Mouse (Mus musculus): ENCODE results near the gene Ptpn7. TPM values are rescaled to one million over a fixed set of nuclear protein-coding genes. Genes with fewer than 3 reads are reported as not detected.
A peak's percentile ranks its signal among the peaks of the same experiment; 100 is the strongest.

The Ptpn7 gene
- total RNA-seq, 2 experiments from 2014 or later: 0.16 to 1.0 TPM

GRCm38 (mm10) chr1:135148996-135149395 is 16.5 kb downstream of the Ptpn7 start:
- intact Hi-C loops (cut with DNase I): no loop called here
- no peak for DNase-seq (ENCODE audit: low spot score in 2 of 2)

DNA sequence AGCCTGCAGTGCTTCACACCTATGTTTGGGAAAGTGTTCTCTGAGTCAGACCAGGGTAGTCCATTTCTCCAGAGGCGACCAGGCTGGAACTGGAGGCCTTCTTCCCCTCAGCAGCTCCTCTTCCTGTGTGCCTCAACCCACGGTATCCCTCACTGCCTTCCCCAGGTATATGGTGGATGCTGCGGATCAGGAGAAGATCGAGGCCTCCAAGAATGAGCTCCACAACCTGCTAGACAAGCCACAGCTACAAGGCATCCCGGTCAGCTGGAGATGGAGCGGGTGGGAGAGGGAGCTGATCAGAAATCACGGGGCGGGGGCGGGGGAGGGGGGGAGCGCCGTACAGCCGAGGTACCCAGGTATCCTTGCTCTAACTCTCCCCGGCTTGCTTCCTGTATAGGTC is 21.5 kb downstream of the Ptpn7 start:
- peak in 1 of 2 experiments; percentile 25 for DNase-seq (ENCODE audit: low spot score in 2 of 2)
- intact Hi-C loops (cut with DNase I): loop anchor here (5.0 kb wide), 1 partner anchor 218 kb away; no protein-coding TSS in a partner anchor

GRCm38 (mm10) chr1:135154411-135154959 is 22.0 kb downstream of the Ptpn7 start:
- intact Hi-C loops (cut with DNase I): loop anchor here (5.0 kb wide), 1 partner anchor 218 kb away; no protein-coding TSS in a partner anchor
- DNase-seq (ENCODE audit: low spot score in 2 of 2): peak; percentile 84 to 93

GRCm38 (mm10) chr1:135156300-135156699 is 23.8 kb downstream of the Ptpn7 start:
- intact Hi-C loops (cut with DNase I): no loop called here
- DNase-seq (ENCODE audit: low spot score in 2 of 2): no peak

DNA sequence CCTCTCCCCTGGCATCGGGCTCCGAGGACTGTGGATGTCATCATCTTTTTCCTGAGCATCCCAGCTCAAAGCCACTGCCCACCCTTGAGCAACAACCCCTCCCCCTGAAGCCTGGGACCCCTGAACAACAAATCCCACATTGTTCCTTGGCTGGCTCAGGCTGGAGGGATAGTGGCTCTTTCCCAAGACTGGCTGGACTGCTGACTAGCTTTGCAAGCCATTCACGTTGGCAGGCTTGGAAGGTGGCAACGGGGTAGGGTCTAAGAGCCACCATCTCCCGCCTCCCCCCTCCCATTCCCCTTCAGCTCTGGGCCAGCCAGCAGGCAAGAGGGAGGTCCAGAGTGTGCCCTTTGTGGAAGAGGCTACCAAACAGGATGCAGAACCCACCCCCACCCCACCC is 26.1 kb downstream of the Ptpn7 start:
- intact Hi-C loops (cut with DNase I): no loop called here
- peak; percentile 47 to 63 for DNase-seq (ENCODE audit: low spot score in 2 of 2)

GRCm38 (mm10) chr1:135159074-135159473 is 26.6 kb downstream of the Ptpn7 start:
- intact Hi-C loops (cut with DNase I): no loop called here
- peak; percentile 47 to 71 for DNase-seq (ENCODE audit: low spot score in 2 of 2)

DNA sequence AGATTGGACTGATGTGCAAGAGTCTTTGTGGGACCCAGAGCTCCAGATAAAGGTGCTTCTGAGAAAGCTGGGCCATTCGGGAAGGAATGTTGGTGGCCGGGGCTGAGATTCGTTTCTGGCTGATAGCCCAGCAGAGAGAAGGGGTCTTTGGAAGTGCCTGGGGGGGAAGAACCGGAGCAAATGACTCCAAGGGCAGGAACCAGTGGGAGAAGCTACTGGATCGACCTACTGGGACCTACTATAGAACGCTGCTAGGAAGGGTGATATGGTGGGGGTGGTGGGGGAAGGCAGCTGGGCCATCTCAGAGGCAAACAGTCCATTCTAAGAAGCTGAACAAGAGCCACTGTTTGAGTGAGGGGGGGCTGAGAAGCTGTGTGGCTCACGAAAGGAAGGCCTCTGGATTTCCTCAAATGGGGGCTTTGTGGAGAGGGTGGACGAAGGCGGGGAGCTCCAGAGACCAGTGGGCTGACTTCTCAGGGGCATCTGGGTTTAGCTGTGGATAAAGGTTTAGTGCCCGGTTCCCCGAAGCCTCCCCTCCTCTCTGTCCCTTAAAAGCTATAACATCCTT is 27.1 kb downstream of the Ptpn7 start:
- intact Hi-C loops (cut with DNase I): no loop called here
- peak in 1 of 2 experiments; percentile 36 for DNase-seq (ENCODE audit: low spot score in 2 of 2)

DNA sequence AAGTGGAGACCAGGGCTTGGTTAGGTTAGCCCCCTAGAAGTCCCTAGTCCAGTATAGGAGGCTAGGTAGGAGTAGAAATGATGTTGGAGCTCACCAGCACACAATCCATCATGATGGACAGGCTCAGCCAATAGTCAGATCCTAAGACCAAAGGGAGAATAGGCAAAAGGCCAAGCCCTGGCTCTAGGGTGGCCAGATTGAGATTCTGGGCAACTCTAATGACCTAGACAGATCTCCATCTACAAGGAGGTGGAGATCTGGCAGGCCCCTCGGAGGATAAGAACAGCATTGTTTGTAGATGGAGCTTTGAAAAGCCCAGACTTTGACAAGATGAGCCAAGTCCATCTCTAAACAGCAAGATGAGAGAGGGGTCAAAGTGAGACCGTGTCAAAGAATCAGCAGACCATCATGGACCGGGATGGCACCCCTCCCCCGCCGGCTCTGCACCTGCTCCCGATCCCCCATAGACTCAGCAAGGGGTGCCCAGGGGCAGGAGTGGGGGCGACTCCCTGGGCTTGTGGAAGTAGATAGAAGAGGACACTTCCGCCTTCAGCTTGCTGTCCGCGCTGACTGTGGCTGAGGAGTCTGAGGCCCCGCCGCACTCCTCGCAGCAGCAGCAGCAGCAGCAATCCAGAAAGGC is 28.0 kb downstream of the Ptpn7 start:
- DNase-seq (ENCODE audit: low spot score in 2 of 2): peak in 1 of 2 experiments; percentile 60
- intact Hi-C loops (cut with DNase I): no loop called here

GRCm38 (mm10) chr1:135162720-135163119 is 30.2 kb downstream of the Ptpn7 start:
- intact Hi-C loops (cut with DNase I): no loop called here
- peak; percentile 39 to 78 for DNase-seq (ENCODE audit: low spot score in 2 of 2)

DNA sequence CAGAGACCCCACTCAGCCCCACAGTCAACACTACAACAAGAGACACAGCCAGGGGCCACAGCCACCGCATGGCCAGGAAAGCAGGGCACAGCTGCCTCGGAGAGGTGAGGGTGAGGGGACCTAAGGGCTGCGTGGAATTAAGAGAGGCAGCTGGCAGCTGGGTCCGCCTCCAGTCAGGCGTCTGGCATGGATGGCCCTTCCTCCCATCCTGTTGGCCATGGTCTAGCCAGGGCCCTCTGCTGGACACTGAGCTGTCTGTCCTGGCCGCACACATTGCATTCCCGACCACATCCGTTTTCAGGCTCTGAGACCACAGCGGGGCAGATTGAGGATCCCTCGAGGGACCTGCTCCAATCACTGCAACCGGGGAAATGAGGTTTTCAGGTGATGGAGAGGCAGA is 34.9 kb downstream of the Ptpn7 start, which contains the start of gene Gpr37l1:
TSS of gene Gpr37l1 (minus strand) at position 247 of the 400 bp plus-strand sequence.
- intact Hi-C loops (cut with DNase I): loop anchor here (1.0 kb wide), 1 partner anchor 12 kb away; no protein-coding TSS in a partner anchor
- peak; percentile 39 to 63 for DNase-seq (ENCODE audit: low spot score in 2 of 2)

DNA sequence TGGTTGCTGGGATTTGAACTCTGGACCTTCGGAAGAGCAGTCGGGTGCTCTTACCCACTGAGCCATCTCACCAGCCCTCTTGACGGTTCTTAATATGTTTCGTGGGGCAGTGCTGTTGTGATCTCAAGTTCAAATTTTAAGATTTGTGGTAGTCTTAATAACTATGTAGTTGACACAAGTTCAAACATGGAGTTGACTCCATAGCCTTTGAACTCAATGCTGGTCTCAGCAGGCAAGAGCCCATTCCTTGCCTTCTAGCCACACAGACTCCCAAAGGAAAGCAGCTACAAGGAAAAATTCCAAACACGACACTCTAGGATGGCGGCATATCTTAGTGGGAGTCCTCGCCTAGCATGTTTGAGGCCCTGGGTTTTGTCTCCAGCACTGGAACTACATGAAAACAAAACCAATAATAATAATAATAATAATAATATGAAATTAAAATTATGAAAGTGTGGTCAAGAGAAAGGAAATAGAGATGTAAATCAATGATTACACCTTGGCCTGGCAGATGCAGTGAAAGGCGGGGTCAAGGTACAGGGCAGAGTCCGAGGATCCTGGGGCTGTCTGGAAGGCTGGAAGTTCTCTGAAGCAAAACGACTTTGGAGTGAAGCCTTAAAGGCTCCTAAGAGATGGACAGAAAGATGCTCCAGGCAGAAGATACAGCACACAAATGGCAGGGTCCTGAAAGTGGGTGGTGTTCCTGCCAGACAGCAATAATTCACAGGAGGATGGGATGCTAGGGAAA is 36.1 kb downstream of the Ptpn7 start:
- DNase-seq (ENCODE audit: low spot score in 2 of 2): no peak
- intact Hi-C loops (cut with DNase I): no loop called here

DNA sequence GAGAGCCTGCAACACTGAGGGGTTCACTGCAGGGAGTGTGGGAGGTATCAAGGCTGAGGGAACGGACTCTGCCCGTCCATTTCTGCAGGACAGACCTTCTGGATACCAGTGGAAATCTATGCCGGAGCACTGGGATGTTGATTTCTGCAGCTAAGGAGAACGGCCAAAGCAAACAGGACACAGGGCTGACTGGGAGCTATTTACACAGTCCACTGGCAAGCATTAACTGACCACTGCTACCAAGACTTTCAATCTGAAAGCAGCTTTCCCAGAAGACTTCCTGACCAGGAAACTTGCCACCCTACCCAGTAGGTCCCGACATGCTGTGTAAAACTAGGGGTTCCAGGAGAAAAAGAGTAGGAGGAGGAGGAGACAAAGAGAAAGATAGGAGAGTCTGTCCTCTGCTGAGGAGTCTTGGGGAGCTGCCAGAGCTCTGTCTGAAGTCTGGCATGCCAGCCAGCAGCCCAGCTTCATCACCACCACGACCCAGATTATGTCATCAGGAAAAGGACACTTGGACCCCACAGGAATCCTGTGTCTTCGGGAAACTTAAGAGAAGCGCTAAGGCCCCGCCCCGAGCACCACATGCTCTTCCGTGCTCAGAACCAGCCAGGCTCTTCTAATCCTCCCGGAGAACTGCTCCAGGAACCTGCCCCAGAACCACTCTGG is 37.2 kb downstream of the Ptpn7 start:
- no peak for DNase-seq (ENCODE audit: low spot score in 2 of 2)
- intact Hi-C loops (cut with DNase I): no loop called here

DNA sequence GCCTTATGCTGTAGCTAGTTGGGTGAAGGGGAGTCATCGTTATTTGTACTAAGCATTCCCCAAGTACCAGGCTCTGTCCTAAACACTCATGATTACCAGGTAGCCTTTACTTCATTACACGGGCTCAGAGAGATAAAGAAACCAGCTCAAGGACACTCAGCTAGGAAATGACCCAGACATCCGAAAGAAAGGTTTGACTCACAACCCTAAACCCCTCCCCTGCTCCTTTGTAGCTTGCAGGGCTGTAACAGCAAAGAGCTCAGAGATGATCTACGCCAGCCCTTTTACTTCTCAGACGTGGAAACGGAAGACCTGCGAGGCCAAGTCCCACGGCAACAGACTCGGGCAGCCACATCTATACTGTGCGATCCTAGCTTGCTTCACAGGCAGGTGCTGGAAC is 37.8 kb downstream of the Ptpn7 start:
- DNase-seq (ENCODE audit: low spot score in 2 of 2): no peak
- intact Hi-C loops (cut with DNase I): no loop called here

GRCm38 (mm10) chr1:135171202-135171601 is 38.7 kb downstream of the Ptpn7 start:
- intact Hi-C loops (cut with DNase I): no loop called here
- DNase-seq (ENCODE audit: low spot score in 2 of 2): no peak

- DNase-seq (ENCODE audit: low spot score in 2 of 2): peak; percentile 71 to 85
- intact Hi-C loops (cut with DNase I): loop anchor here (1.0 kb wide), 2 partner anchors 87 to 196 kb away; no protein-coding TSS in a partner anchor
These were observed 39.5 kb downstream of the Ptpn7 start for GRCm38 (mm10) chr1:135171984-135172383.

DNA sequence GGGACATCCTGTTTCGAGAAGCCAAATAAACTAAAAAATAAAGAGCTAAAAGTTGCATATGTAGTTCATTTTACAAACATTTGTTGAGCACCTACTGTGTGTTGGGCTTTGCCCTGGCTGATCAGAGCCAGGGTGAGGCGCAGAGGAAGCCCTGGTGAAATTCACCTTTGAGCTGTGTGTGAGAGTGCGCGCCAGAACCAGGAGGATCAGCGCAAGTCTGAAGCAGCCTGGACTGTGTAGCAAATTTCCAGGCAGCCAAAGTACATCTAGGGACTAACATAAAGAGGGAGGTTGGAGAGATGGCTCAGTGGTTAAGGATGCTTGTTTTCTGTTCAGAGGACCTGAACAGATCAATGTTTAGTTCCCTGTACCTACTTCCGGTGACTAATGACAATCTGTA is 40.8 kb downstream of the Ptpn7 start:
- intact Hi-C loops (cut with DNase I): no loop called here
- DNase-seq (ENCODE audit: low spot score in 2 of 2): no peak

DNA sequence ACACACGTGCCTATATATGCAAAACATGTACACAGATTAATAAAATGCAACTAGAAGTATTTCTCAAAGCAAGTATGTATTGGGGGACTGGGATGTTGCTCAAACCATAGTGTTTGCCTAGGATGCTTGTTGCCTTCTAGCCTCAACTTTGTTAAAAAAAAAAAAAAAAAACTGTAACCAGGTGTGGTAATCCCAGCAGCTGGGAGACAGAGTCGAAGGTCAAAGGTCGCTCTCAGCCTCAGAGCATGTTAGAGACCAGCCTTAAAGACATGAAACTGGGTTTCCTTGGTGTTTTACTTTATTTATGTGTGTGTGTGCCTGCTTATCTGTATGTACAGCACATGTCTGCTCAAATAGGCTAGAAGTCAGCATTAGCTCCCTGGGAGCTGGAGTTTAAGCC is 42.7 kb downstream of the Ptpn7 start:
- no peak for DNase-seq (ENCODE audit: low spot score in 2 of 2)
- intact Hi-C loops (cut with DNase I): no loop called here

- intact Hi-C loops (cut with DNase I): no loop called here
- no peak for DNase-seq (ENCODE audit: low spot score in 2 of 2)
These were observed 45.2 kb downstream of the Ptpn7 start for GRCm38 (mm10) chr1:135177724-135178123.

DNA sequence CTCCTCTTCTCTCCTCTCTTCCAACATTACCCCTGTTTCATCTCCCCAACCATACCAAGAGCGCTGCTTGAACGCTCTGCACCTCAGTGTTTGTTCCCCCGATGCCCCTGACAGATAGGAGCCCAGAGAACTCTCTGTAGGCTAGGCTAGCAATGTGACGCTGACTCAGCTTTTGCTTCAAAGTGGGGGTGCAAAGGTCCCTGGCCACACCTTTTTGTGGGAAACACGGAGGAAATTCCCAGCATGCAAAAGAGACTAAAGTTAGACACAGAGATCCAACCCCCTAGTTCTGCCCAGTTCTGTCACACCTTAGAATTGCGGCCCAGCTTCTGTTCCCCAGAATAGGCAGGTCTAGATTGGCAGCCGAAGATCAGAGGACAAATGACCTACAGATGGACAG is 46.4 kb downstream of the Ptpn7 start:
- intact Hi-C loops (cut with DNase I): no loop called here
- no peak for DNase-seq (ENCODE audit: low spot score in 2 of 2)

GRCm38 (mm10) chr1:135180830-135181229 is 48.3 kb downstream of the Ptpn7 start:
- DNase-seq (ENCODE audit: low spot score in 2 of 2): no peak
- intact Hi-C loops (cut with DNase I): no loop called here
